Mouse (Mus musculus): ENCODE results near the gene Wscd2. TPM values are rescaled to one million over a fixed set of nuclear protein-coding genes. Genes with fewer than 3 reads are reported as not detected.
A peak's percentile ranks its signal among the peaks of the same experiment; 100 is the strongest.
"Not testable (repeated sequence)": the region's sequence is repeated elsewhere in the genome, so short reads cannot be mapped to it uniquely, and the experiment has no call there.

The Wscd2 gene
- total RNA-seq, 1 experiment from 2014 or later: 0.29 TPM

DNA sequence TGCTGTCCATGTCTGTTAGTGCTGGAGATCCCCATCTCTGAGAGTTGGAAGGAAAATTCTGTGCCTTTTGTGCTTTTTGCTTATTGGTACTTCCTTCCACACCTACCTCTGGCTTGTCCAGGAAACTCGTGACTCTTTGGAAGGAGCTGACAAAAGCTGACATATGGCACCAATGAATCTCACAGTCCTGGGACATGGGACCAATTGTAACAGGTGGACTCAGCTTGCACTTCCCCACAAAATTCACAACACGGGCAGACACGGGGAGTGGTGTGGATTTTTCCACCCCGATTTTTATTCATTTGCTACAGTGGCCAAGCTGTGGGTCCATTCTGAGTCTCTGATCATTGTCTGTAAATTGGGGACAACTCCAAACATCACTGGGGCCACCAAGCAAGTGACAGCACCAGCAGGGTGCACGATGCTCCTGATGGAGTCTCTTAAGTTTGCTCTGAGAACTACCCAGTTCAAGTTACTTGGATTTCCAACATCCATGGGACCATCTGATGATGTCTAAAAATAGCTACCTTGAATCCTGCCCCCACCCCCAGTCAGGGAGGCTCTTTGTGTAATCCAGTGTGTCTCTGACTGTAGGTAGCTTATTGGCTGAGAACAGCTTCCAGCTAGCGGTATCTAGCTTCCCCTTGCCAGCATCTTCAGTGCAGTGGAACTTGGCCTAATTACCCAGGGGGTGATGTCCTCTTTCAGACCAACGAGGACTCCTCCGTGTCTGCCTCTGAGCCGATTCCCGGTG lies 75.1 kb downstream of the Wscd2 start:
- ATAC-seq (replicated peaks; ENCODE audit: insufficient number of reproducible peaks, low FRiP score, low TSS enrichment, poor library complexity, severe bottlenecking): no peak

DNA sequence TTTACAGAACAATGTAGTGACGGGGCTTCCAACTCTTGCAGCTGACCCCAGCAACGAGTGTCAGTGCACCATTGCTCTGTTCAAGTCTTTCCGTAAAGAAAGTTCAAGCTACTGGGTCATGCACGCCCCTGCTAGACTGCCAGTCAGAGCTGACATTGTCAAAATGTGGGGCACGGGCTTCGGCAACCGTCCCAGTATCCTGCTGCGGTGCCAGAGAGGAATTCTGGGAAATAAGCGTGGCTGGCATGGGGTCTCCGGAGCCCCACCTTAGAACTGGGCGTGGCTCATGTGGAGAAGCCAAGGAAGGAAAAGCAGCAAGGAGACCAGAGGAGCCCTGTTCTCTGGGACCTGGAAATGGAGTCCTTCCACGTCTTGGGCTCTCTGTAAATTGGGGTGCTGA lies 75.7 kb downstream of the Wscd2 start:
- no peak for ATAC-seq (replicated peaks; ENCODE audit: insufficient number of reproducible peaks, low FRiP score, low TSS enrichment, poor library complexity, severe bottlenecking)

DNA sequence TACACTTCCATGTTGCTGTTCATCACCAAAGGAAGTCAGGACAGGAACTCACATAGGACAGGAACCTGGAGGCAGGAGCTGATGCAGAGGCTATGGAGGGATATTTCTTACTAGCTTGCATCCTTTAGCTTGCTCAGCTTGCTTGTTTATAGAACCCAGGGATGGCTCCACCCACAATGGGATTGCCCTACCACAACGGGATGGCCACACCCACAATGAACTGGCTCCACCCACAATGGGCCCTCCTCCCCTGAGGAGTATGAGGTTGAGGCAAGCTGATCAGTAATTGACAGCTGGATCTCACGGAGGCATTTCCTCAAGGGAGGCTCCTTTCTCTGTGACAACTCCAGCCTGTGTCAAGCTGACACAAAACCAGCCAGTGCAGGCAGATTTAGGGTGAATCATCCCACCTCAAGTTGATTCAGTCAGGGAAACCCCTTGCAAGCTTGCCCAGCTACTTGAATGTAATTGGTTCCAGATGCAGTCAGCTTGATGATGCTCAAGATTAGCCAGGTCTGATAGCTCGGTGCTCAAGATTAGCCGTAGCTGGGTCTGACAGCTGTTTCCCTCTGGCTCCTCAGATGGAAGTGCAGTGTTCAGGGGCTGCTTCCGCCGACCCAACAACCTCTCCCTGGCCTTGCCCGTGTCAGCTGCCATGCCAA lies 80.1 kb downstream of the Wscd2 start:
- no peak for ATAC-seq (replicated peaks; ENCODE audit: insufficient number of reproducible peaks, low FRiP score, low TSS enrichment, poor library complexity, severe bottlenecking)

DNA sequence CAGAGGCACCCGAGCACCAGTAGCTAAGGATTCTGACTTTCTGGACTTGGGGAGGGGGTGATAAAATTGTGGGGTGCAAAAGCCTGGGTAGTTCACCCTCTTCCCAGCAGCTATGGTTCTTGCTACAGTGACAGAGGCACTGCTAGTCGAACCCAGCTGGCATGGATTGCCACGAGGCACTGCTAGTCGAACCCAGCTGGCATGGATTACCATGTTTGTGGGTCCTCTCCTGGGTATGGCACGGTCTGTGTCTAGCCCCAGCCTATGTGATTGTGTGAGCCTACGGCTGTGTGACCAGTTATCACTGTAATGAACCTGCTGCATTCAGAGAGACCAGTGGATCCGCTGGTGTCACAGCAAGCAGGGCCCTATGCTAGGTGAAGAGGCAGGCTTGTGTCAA lies 87.4 kb downstream of the Wscd2 start:
- ATAC-seq (replicated peaks; ENCODE audit: insufficient number of reproducible peaks, low FRiP score, low TSS enrichment, poor library complexity, severe bottlenecking): no peak

DNA sequence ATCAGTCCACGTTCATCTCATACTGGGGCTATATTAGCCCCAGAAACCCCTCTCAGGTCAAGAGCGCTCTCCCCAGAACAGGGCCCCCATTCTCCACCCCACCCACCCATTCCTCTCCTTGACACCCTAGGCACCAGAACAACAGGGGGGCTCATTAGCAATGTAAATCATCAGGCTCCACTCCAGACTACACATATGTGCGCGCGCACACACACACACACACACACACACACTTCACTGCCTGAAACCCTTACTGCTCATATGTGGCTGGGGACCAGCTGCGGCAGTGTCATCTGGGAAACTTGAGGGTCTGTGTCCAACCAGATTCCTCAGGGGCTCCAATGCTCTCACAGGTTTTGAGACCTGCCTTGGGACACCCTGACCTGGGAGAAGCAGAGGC lies 88.3 kb downstream of the Wscd2 start:
- no peak for ATAC-seq (replicated peaks; ENCODE audit: insufficient number of reproducible peaks, low FRiP score, low TSS enrichment, poor library complexity, severe bottlenecking)

DNA sequence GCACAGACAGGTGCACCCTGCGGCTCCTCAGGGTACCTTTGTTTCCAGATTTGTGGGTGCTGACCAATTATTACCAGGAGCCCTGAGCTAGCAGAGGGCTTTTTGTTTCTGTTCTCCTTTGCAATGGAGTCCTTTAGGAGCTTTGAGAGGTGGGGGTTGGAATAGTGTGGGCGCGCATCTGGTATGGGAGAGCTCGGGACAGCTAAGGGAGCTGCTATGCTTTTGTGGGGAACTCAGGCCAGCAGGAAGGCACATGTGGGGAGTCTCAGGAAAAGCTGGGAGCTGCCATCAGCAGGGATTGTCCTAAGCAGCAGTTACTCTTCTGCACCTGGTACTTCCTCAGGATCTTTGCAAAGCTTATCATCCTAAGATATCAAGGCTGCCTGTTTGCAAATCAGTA lies 89.0 kb downstream of the Wscd2 start:
- no peak for ATAC-seq (replicated peaks; ENCODE audit: insufficient number of reproducible peaks, low FRiP score, low TSS enrichment, poor library complexity, severe bottlenecking)

DNA sequence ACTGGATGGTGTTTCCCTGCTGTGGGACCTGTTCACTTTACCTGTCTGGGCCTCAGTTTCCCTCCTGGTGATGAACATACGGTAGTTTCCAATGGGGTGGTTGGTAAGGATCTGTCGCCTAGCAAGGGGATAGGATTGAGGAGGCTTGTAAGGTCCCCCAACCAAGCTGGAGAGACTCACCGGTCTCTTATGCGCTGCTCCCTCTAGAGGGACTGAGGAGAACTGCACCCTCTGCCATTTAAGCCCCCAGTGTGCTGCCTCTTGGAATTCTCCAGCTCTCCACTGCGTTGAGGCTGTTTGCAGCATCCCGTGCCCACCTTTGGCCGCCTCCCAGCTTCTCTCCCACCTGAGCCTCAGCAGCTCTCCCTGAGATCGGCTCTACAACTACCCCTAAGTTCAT lies 90.1 kb downstream of the Wscd2 start:
- 0 out of 2 replicates have a peak, but pooled peaks have one; percentile 43 for ATAC-seq (replicated peaks; ENCODE audit: insufficient number of reproducible peaks, low FRiP score, low TSS enrichment, poor library complexity, severe bottlenecking)

DNA sequence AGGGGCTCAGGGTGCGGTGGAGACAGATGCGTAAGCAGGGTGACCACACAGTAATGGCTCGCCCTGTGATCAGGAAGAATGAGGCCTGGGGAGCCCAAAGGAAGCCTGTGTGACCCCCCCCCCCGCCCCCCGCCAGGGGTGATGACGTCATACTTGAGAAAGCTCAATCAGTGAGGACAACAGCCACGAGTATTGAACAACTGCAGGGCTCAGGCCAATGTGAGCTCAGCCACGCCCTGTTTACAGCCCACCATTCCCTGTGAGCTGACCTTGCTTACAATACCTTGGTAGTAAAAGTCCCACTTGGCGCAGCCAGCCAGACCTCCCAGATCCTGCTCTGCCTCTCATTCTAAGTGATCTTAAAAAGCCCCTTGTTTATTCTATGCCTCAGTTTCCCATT lies 90.7 kb downstream of the Wscd2 start:
- no peak for ATAC-seq (replicated peaks; ENCODE audit: insufficient number of reproducible peaks, low FRiP score, low TSS enrichment, poor library complexity, severe bottlenecking)

DNA sequence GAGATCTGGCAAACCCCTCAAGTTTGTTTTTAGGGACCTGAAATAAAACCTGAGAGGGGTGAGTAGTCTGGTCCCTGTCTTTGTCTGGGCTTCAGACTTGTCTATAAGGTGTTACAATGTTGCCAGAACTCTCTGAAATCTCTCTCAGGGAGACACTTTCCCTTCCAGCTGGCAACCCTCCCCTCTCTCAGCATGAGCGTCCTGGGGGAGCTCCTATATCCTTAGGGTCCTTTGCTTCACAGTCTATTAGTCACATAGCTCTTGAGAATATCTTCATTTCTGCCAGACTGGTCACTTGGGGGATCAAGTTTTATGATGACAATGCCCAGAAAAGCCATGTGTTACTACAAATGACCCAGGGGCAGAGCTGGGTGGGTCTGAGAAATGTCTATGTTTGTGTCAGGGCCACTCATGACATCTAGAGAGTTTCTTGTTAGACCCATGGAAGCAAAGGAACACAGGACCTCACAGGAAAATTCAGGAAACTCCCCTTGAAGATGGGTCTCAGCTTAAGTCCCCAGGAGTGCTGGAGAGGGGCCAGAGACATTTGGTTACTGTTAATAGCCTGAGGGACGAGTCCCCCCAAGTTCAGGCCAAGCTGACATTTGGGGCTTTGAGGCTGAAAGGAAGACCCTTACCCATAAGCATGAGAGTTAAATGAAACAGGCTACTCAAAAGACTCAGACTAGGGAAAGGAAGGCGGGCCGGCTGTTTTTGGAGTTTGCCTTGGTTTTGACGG lies 93.5 kb downstream of the Wscd2 start:
- no peak for ATAC-seq (replicated peaks; ENCODE audit: insufficient number of reproducible peaks, low FRiP score, low TSS enrichment, poor library complexity, severe bottlenecking)

DNA sequence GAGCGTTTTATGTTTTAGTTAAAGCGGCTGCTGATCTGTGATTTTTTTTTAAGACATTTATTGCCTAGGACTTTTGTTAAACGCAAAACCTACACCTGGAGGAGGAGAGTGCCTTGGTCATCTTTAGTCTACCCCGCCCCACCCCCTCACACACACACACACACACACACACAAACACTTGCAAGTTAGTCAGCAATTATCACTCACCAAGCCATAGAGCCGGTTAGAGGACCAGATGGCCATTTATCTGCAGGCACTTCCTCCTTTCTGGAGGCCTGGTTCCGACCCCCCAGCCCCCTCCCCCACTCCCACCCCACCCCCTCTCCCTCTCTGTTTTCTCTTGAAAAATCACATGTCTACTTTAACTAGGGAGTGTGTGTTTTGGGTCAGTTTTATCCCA lies 94.3 kb downstream of the Wscd2 start:
- no peak for ATAC-seq (replicated peaks; ENCODE audit: insufficient number of reproducible peaks, low FRiP score, low TSS enrichment, poor library complexity, severe bottlenecking)

DNA sequence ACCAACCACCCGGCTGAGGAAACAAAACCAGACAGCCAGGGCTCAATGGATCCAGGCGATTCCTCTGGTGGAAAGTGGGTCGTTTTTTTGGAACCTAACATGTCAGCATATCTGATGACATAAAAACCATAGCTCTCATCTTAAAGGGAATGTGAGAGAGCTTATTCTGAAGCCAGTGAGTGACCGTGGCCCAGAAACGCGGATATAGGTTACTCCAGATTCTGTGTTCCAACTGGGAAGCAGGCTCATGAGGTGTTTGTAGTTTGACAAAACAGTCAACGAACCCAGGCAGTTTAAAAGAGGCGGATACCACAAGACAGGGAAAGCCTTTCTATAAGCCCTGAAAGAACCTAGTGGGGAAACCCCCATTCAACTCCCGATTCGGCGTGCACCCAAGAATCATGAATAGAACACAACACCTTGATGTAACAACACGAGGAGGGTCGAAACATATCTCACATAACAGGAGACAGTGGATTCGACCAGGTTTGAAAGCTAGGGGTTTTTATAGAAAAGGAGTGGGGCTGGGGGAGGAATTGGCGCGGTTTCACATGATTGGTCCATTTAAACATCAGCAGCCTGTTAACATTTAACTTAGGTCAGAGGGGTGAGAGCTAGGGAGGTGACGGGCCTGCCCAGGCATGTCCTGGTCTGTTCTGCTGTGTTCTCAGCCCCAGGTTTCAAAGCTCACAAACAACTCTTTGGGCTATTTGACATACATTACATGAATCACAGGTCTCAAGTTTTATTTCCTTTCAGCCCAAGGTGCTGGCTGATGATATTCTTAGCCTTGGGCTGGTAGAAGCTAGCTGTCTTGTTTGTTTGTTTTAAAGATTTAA lies 95.7 kb downstream of the Wscd2 start:
- not testable (repeated sequence) for ATAC-seq (replicated peaks; ENCODE audit: insufficient number of reproducible peaks, low FRiP score, low TSS enrichment, poor library complexity, severe bottlenecking)

DNA sequence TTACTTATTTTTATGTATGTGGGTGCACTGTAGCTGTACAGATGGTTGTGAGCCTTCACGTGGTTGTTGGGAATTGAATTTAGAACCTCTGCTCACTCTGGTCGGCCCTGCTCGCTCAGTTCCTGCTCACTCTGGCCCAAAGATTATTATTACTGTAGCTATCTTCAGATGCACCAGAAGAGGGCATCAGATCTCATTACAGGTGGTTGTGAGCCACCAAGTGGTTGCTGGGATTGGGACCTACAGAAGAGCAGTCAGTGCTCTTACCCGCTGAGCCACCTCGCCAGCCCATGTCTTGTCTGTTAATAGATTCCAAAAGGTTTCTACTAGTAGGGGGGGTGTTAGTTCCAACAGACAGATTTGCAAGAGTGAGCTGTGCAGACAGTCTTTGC lies 96.3 kb downstream of the Wscd2 start:
- ATAC-seq (replicated peaks; ENCODE audit: insufficient number of reproducible peaks, low FRiP score, low TSS enrichment, poor library complexity, severe bottlenecking): not testable (repeated sequence)

DNA sequence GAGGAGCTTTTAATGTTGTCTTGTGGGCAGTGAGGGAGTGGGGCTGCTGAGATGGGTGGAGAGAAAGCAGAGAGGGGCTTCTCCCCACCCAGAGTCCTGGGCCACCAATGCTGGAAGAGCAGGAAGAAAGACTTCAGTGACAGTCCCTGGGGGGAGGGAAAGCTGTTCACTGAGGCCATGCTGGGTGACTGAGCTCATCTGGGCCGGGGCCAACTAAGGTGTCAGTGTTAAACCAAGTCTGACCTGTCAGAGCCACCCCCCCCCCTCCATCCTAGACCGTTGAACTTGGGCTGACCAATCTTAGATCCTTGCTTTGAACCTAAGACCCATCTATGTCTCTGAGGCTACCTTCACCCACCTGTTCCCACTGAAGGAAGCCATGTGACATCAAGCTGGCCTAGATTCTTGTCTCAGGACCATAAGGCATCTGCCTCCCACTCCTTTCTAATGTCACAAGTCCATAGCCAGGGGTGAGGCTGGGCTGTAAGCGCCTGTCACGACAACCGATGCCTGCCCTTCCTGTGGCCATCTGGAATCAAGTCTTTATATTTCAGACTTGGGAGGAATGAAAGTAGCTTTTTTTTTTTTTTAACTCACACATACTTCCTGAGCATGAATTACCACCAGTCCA lies 100.0 kb downstream of the Wscd2 start:
- no peak for ATAC-seq (replicated peaks; ENCODE audit: insufficient number of reproducible peaks, low FRiP score, low TSS enrichment, poor library complexity, severe bottlenecking)

DNA sequence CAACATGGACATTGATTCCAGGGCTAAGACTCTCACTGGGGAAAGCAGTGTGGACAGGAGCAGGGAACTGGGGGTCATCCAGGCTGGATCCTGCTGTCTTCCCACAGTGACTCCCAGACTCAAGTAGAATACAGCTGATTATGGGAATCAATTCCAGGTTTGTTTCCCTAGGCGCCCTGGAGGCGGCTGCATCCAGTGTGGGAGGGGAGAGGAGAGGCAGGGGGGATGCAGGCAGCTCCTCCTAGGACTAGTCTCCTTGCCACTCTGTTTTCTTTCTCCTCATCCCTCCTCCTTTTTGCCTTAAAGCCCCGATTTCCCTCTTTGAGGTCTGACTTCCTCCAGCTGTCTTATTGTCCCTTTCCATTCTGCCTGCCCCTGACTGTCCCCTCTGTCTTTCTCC lies 101.0 kb downstream of the Wscd2 start:
- no peak for ATAC-seq (replicated peaks; ENCODE audit: insufficient number of reproducible peaks, low FRiP score, low TSS enrichment, poor library complexity, severe bottlenecking)

DNA sequence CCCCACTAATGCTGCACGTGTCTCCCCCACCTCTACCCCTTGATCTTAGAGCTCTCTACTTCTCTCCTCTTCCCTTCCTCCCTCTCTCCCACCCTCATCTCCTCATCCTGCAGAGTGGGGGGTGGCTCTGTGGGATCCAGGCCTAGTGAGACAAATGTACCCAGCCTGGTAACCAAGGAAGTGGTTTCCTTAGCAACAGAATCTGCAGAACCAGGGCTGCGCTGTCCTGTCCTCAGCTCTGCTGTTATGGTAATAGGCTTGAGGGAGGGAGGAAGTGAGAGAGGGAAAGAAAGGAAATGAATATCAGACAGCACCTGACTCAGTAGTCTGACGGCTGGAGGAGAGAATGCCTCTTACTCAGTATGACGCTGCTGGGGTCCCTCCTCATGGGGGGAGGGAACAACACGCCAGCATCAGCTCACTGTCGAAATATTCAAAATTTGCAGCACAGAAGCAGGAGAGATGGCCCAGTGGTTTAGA lies 101.7 kb downstream of the Wscd2 start:
- peak; percentile 52 for ATAC-seq (replicated peaks; ENCODE audit: insufficient number of reproducible peaks, low FRiP score, low TSS enrichment, poor library complexity, severe bottlenecking)

DNA sequence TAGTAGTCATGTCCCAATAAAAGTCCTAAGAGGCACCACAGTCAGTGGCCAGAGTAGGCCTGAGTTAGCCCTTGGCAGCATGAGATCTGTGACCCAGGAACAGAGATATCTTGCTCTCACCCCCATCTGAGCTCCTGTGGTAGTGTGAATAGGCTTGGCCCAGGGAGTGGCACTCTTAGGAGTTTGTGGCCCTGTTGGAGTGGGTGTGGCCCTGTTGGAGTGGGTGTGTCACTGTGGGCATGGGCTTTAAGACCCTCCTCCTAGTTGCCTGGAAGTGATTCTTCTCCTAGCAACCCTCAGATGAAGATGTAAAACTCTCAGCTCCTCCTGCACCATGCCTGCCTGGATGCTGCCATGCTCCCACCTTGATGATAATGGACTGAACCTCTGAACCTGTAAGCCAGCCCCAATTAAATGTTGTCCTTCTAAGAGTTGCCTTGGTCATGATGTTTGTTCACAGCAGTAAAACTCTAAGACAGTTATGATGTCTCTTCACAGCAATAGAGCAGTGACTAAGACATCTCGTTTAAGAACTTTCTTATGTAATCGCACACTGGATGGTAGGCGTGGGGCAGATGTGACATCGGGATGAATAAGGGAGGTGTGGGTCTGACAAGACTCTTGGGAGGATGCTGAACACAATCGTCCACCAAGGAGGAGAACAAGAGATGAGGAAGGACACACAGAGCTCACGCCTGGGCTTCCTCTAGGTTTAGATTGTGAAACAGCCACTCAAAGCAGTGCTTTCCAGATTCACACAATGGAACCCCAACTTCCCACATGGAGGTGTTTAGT lies 104.0 kb downstream of the Wscd2 start:
- 0 out of 2 replicates have a peak, but pooled peaks have one; percentile 22 for ATAC-seq (replicated peaks; ENCODE audit: insufficient number of reproducible peaks, low FRiP score, low TSS enrichment, poor library complexity, severe bottlenecking)

DNA sequence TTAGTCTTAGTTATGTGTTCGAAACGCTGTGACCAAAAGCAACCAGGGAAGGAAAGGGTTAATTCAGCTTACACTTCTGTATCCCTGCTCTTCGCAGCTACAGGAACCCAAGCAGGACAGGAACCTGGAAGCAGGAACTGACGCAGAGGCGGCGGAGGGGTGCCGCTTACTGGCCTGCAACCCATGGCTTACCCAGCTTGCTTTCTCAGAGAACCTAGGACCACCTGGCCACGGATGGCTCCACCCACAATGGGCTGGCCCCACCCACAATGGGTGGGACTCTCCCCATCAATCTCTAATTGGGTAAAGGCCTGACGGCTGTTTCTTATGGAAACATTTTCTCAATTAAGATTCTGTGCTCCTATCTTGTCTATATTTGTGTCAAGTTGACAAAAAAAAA lies 106.1 kb downstream of the Wscd2 start:
- ATAC-seq (replicated peaks; ENCODE audit: insufficient number of reproducible peaks, low FRiP score, low TSS enrichment, poor library complexity, severe bottlenecking): no peak

Data from monocyte, adult 5-6 weeks (primary cell).